Mouse (Mus musculus) embryo, embryonic 10 days (tissue): ENCODE measurements around the gene Fastk.
A peak's percentile ranks its signal among the peaks of the same experiment; 100 is the strongest.

Experiments
- DNase-seq: peaks from one replicate; pipeline ENCODE4 v3.0.0-alpha.2; 2015; ENCODE audit warnings: low spot score

Gene Fastk

DNA sequence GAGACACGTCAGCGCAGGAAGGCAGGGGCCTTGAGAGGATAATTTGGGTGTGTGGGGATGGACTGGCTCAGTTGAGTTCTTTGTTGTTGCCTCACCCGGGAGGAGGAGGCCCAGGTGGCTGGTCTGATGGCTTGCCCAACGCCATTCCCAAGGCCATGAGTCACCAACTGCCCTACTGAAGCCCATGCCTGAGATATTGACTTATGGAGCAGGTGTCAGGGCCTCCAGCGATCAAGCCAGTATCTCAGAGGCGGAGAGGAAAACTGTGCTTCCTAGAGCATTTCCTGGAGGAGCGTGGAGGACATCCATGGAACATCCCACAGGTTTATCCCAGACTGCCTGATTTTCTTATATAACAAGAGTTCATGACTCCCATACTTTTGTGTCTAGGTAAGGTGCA, 52.4 kb downstream of the Fastk start:
- DNase-seq = no peak

DNA sequence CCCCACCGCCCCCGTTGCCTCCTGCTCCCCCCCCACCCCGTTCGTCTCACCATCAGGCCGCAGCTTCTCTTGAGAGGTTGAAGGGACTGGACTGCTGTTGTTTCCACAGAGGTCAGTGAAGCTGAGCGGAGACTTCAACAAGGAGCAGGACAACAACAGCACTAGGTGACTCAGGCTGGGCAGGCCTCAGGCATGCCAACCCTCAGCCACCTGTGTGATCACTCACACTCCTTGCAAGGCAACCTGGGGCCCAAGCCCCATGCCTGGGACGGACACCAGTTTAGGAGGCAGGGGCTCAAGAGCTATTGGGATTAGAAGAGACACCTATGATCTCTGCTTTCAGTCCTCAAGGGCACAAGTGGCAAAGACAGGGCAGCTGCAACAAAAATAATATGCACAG, 53.2 kb downstream of the Fastk start, which contains the start of gene Atg9b:
TSS of gene Atg9b (minus strand) at position 280 of the 400 bp plus-strand sequence.
- no peak for DNase-seq

DNA sequence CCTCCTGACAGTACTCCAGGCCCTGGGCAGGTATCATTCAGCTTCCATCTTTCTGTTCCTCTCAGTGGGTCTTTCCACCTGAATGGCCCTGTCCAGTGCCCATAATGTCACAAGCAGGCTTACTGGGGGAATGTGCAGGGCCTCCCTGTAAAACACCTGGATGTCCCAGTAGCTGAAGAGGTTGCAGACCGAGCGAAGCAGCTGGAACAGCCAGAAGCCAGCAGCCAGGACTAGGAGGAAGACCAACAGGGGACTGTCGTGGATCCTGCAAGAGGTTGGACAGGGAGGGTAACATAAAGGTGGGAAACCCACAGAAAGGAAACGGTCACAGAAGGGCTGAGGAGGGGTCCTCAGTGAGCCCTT, 55.4 kb downstream of the Fastk start:
- no peak for DNase-seq

DNA sequence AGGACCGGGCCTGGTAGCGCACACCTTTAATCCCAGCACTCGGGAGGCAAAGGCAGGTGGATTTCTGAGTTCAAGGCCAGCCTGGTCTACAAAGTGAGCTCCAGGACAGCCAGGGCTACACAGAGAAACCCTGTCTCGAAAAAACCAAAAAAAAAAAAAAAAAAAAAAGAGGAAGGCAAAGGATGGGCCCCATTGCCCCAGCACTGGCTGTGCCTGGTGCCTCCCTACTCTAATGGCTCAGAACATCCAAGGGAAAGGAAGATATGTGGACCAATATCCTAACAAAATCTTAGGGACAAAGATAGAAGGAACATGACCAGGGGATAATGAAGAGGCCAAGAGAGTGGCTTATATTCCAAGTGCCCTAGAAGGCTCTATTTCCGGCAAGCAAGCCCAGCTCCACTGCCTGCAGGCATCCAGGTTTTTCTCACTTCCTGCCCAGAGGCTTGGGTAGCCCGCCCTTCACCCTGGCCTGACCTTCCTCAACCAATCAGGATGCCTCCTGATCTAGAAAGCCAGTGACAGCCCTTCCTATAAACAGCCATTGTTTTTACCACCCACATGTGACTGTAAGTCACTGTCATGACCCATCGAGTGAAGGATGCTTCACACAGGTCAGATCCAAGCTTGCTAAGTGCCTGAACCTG, 56.0 kb downstream of the Fastk start:
- peak; percentile 72 for DNase-seq
